Mouse (Mus musculus) frontal cortex, adult (tissue): ENCODE data around the gene Plau.
A peak's percentile ranks its signal among the peaks of the same experiment; 100 is the strongest.

Source experiments
- ATAC-seq: cut with Nextera tagmentation; 2 replicates; pipeline ENCODE4 v1.9.2; 2017; ENCODE audit warnings: mild to moderate bottlenecking, moderate library complexity, mixed read lengths; ENCODE audit not compliant: low TSS enrichment

Plau gene

GRCm38 (mm10) chr14:20806116-20806840, 30.2 kb upstream of the Plau start:
- ATAC-seq: no peak

DNA sequence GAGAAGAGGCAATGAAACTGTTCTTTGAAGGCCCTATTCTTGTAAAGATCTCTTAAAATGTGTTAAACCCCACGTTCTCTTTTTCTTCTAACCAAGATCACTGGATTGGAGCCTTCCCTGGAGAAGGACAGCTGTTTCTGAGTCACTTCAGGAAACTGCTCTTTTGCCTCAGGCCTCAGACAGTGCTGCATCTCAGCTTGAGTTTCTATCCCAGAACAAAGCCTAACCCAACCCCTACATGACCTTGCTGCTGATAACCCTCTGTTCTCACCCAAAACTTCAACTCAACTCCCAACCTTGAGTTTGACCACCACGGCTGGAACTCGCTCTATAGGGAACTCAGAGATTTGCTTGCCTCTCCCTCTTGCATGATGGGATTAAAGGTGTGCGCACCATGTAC, 27.1 kb upstream of the Plau start:
- no peak for ATAC-seq

GRCm38 (mm10) chr14:20809820-20810219, 26.6 kb upstream of the Plau start:
- no peak for ATAC-seq

GRCm38 (mm10) chr14:20811236-20811635, 25.2 kb upstream of the Plau start:
- ATAC-seq: no peak

DNA sequence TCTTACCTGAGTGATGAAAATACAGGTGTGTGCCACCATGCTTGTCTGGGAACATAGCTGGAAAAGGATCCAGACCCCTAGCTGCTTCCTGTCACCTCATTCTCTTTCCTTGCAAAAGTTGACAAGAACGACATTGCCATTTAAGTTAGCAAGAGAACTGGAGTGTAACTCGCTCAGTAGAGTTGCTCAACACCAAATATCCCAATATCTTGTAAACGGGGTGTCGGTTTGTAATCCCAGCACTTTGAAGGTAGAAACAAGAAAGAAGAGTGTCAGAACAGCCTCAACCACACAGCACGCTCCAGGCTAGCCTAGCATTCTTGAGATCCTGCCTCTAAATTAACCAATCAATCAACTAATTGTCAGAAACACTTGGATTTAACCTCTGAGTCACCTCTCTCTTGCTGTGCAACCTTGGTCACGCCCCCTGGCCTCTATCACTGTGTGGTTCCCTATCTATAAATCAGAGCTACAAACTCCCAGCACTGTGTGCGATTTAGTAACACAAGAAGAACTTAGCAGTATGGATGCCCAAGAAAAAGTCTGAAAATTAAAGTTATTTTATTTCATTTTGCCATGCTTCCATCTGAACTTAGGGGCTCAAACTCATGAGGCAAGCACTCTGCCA, 24.6 kb upstream of the Plau start:
- no peak for ATAC-seq

DNA sequence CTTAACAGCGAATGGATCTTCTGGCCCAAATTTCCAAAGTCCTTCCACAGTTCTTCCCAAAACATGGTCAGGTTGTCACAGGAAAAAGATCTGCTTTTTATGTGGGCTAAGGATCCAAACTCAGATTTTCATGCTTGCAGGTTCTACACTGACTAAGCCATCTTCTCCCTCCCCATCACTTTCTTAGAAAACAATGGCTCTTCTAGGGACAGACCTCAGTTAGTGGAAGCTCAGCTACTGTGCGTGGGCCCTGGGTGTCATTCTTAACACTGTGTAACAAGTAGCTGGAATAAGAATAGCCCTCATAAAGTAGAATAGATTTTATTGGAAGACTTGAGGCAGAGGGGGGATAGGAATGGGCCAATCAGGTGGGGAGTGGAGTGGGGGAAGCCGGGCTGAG, 21.0 kb upstream of the Plau start:
- ATAC-seq: peak; percentile 89

DNA sequence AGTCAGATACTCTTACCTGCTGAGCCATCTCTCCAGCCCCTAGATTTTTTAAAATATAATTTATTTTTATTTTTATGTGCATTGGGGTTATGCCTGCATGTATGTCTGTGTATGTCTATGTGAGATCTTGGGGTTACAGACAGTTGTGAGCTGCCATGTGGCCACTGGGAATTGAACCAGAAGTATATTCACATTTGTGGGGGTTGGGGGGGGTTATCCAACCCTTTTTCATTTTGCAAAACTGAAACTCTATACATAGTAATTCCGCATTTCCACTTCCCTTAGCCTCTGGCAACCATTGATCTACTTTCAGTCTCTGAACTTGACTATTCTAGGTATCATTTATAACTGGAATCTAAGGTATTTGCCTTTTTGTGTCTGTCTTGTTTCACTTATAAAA, 11.9 kb upstream of the Plau start:
- no peak for ATAC-seq

DNA sequence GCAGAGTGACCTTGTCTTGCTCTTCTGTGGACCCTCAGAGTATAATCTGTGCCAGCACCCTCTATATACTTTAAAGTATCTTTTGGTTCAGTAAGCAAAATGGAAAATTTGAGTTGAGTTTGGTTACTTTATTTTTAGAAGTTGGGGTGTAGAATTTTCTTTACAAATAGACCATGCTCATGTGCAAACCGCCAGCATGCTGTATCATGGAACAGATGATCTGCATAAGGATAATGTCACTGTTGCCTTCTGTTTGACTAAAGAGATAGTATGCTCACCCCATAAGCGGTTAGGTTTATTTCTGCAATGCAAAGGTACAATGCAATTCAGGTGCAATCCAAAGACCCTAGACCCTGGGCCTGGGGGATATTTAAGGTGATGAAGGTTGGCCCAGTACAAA, 10.9 kb upstream of the Plau start:
- peak; percentile 81 for ATAC-seq

GRCm38 (mm10) chr14:20827061-20827460, 9.4 kb upstream of the Plau start:
- ATAC-seq: no peak

DNA sequence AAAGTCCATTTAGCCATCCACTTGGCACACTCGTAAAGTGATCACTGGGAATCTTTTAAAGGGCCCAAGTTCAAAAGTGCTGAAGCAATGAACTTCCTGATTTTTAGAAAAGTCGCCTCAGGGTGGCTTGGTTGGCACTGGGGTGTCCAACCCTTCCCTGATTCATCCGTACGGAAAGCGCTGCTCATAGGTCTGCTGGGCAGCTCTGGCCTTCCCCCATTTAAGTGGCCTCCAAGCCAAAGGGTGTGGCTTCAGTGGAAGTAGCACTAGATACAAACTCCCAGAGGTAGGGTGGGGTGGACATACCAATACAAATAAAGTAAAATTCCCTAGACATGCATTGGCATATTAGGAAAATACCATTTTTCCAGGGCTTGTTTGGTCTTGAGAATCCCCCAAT, 9.0 kb upstream of the Plau start:
- ATAC-seq: no peak

DNA sequence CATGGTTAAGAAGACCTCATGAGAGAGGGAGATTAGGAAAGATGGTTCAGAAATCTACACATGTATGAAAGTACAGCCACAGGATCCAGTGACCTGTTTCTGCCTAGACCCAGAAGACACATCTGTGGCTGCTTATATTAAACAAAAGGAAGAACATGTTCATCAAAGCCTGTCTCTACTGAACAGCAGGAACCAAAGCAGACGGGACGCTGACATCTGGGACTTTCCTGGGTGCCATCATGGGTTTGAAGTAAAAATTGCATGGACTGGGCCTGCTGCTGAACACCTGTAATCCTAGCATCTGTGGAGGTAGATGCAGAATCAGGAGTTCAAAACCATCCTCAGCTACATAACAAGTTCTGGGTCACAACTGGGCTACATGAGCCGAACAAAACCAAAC, 7.9 kb upstream of the Plau start:
- ATAC-seq: no peak

DNA sequence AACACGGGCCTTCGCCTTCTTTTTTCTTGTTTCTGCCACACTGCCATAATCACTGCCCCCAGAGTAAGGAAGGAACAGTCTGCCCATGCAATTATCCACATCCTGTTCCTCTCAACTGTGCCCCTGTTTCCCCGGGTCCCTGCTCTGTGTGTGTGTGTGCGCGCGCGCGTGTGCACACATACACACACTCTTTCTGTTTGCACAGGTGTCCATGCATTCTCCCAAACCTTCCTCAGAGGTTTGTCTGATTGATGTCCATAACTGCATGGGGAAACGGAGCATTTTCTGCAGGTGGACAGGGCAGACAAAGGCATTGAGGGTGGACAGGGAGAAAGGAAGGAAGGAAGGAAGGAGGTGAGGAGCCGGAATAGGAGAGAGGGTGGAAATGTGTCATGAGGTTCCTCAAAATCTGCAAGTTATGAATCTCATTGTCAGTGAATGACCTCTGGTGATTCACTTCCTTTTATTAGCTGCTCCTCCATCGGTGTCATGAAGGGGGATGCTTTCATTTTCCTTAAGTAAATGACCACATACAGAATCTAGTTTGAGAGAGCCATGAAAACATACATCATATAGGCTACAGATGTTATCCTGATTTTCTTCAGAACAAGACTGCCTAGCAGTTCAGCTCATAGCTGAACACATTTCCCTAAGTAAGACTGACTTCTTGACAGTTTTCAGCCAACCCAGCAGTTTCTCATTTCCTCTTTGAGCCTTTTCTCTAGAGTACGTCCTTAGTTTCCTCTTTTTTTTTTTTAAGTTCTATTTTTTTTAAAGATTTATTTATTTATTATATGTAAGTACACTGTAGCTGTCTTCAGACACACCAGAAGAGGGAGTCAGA, 6.7 kb upstream of the Plau start:
- no peak for ATAC-seq

DNA sequence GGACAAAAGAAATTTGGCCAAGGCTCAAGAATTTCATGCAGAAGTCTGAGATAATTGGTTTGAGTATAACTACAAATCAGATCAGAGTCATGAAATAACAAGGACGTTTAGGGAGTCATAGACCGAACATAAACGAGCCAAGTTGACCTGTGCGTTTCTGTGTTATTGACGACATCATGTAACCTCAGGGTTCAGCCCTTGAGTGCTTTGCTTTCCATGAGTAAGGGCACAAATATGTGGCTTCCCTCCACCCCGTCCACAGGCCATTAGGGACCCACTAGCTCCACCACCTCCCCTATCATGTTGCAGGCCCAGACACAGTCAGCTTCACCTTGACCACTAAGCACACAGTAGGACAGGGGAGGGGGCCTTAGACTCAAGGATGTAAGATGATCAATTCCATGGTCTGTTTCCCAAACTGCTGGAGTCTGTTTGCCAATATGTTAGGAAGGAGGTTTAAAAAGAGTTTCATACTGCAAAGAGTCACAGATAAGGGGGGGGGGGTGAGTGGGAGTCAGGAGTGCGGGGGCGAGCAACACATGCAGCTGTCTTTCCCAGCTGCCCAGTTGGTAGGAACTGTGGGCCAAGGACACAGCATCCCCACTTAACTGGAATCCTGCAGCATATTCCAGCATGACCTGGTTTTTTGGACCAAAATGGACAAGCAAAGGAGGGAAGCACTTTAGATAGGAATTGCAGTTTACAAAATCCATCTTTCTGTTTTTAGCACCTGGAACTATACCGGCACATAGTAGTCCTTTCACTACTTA, 5.1 kb upstream of the Plau start:
- peak; percentile 56; the same call in 1 of the 2 replicates for ATAC-seq

- ATAC-seq: peak; percentile 74
Measured at GRCm38 (mm10) chr14:20831915-20832314, 4.5 kb upstream of the Plau start.

GRCm38 (mm10) chr14:20833525-20833924, 2.9 kb upstream of the Plau start:
- ATAC-seq: no peak

DNA sequence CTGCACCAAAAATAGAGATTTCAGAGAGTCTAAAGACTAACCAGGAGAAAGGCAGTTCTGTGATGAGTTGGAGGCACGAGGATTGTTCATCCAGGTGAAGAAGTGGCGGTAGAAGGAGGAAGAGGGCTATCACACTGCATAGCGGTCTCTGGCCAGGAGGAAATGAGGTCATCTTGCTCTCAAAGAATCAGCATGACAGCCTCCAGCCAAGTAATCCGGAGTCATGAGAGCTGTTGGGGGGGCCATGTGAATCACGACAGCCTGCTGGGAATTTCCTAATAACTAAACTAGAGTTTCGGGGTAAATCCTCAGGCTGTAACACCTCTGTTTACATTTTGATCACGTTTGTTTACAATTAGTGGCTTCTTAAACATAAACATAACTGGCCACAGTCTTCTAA, 2.3 kb upstream of the Plau start:
- no peak for ATAC-seq

GRCm38 (mm10) chr14:20836905-20837376, 481 bp downstream of the Plau start:
- ATAC-seq: peak; percentile 16

DNA sequence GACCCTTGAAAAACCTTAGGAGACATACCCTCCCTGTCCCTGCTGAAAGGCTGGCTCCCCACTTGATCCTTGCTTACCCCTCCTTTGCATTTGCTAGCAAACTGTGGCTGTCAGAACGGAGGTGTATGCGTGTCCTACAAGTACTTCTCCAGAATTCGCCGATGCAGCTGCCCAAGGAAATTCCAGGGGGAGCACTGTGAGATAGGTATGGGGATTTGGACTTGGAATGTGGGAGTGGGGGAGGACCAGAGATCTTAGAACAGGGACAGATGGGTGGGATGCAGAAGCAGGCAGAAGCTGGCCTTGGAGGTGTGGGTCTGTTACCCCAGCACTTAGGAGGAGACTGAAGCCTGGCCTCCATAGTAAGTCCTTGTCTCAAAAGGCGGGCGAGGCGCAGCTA, 1.2 kb downstream of the Plau start:
- ATAC-seq: no peak; the same call in 1 of the 2 replicates

DNA sequence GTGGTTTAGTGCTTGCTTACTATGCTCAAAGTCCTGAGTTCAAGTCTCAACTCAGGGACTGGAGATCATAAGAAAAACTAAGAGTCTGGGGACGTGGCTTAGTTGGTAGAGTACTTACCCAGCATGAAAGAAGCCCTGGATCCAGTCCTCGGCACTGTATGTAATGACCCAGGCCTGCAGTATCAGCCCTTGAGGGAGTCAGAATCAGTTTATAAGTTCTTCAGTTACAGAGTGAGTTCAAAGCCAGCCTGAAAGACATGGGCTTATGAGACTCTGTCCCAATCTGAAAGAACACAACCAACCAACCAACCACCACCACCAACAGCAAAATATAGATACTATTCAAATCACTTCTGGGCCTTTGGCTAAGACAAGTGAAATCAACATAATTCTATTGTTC, 5.1 kb downstream of the Plau start:
- no peak for ATAC-seq

DNA sequence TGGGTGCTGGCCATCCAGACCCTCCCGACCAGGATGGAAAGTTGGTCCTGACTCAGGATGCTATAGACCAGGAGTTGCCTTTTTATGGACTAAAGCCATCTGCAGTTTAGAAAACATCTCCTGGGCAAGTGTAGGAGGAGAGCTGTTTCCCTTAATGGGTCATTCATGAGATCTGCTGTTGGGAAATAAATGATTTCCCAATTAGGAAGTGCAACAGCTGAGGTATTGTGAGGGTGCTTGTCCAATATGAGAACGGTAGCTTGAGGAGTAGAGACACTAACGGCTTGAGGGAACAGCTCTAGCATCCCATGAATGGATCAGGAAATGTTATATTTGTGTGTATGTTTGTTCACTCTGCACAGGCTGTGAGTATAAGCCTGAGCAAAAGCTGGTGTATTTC, 6.2 kb downstream of the Plau start:
- no peak for ATAC-seq

GRCm38 (mm10) chr14:20844126-20844525, 7.7 kb downstream of the Plau start:
- ATAC-seq: no peak
